Mouse (Mus musculus): ENCODE measurements around the gene S100a10. TPM values are rescaled to one million over a fixed set of nuclear protein-coding genes. Genes with fewer than 3 reads are reported as not detected.
A peak's percentile ranks its signal among the peaks of the same experiment; 100 is the strongest.

Gene S100a10
- polyA plus RNA-seq (2016; fragmentation: Nextera tagmentation; extraction: Ambion mirVana): 160 and 200 TPM in 2 replicates

DNA sequence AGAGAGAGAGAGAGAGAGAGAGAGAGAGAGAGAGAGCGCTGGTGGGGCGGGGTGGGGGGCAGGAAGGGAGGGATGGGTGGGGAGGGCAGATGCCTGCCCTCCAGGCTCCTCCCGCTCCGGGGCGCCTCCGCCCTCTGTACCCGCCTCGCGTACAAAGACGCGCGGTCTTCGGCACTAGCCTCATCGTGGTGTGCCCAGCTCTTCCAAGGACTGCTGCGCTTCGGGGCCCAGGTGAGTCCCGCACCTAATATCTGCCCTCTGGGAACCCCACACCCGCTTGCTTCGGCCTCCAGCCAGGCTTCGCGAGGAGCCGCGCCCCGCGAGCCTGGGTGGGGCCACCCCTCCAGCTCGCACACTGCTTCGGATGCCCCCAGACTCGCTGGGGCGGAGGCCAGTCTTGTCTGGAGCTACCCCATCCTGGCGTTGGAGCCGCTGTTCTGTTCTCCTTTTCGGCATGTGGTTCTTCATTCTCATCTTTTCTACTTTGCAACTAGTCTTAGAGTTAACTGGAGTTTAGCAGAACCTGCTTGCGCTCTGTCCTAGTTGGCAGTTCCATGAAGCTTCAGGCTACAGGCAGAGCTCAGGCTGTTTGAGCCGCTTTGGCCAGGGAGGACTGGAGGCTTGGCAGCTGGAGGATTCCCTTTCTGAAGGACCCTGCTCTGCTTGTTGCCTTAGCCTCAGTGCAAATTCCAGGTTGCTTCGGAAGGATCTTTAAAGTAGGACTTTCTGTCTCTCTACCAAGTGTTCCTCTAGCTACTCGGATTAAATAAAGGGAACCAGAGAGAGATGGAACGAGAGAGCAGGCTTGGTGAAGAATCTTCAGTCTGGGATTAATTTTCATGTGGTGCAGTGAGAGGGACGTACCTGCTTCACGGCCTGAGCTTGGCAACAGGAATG is at the start of gene S100a10:
Gene S100a10 (plus strand): TSS at position 100 of the 897 bp plus-strand sequence.
- DNase-seq (ENCODE audit: low spot score): peak; percentile 54
- H3K9me3 ChIP-seq: no peaks in the 10 kb centered on the region
- peak within 1 kb of the TSS; percentile 63 for H3K4me3 ChIP-seq
- WGBS: 3% methylated on average over 39 of the region's 39 CpGs
- H3K4me1 ChIP-seq (replicated peaks): peaks cover 20% of the 10 kb centered on the region
- peak within 1 kb of the TSS; percentile 87 for H3K27ac ChIP-seq
- H3K27me3 ChIP-seq (ENCODE audit: insufficient read depth, poor library complexity, severe bottlenecking): peaks cover 18% of the 10 kb centered on the region
- no peaks in the 10 kb centered on the region for H3K36me3 ChIP-seq

DNA sequence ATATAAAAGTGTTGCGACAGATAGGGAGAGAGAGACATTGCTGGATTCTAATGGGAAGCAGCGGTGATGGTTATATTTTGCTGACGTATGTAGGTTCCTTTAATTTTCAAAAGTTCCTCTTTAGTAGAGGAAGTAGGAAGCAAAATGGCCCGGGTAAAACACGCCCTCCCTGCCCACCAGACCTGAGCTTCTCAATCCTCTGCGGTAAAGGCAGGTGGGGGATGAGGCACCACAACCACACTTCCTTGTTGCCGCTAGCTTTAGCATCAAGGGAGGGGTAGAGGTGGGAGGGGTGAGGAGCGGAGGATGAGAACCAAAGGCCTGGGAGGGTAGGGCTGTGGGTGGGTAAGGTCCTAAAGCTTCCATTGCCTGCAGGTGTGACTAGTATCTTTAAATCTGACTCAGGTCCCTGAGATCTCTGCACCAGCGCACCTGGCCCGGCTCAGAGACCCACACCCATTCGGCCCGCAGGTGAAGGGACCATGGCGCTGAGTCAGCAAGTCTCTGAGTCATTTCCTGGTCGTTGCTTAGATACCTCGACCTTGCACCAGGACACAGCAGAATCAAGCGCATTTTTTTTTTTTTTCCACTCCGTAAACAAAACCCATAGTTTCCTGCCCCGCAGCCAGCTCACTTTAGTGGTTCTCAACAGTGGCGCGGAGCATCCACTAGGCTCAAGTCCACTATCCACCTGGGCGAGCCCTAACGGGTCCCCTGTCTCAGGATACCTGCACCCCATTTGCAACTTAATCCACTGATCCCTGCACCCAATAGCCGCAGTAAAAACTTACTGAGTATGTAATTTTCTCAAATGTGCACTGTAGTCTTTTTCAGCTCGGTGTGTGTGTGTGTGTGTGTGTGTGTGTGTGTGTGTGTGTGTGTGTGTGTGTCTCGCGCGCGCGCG is 48.7 kb upstream of the S100a10 start:
- 42% methylated on average over 30 of the region's 30 CpGs for WGBS
- DNase-seq (ENCODE audit: low spot score): no peak
- Histone ChIP-seq H3K27me3 (ENCODE audit: insufficient read depth, poor library complexity, severe bottlenecking) (no peaks in the 10 kb centered on the region), H3K27ac (no peak overlapping the region), H3K4me3 (no peak overlapping the region), H3K4me1 (replicated peaks) (0 out of 2 replicates have a peak, but pooled peaks cover 2% of the 10 kb centered on the region), H3K36me3 (no peaks in the 10 kb centered on the region), H3K9me3 (no peaks in the 10 kb centered on the region)

DNA sequence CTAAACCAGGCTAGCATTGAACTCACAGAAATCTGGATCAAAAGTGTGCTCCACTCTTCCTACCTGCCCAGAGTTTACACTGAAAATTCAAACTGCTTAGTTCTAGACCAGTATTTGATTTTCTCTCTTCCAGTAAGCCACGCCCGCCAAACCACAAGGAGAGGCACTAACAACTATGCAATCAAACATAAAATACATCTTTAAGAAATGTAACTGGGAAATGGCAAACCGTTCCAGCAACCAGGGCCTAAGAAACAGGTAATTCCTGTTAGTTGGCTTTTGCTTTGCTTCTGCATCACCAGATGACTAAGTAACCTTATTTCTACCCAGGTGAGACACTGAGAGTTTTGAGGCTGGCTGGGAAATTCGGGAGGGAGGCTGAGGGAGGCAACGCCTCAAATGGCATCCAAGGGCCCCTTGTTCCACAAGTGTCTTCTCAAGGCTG is 48.0 kb upstream of the S100a10 start:
- Histone ChIP-seq H3K4me3 (no peak overlapping the region), H3K27ac (no peak overlapping the region), H3K9me3 (no peaks in the 10 kb centered on the region), H3K4me1 (replicated peaks) (0 out of 2 replicates have a peak, but pooled peaks cover 2% of the 10 kb centered on the region), H3K36me3 (no peaks in the 10 kb centered on the region), H3K27me3 (ENCODE audit: insufficient read depth, poor library complexity, severe bottlenecking) (no peaks in the 10 kb centered on the region)
- 69% methylated on average over 5 of the region's 5 CpGs for WGBS
- DNase-seq (ENCODE audit: low spot score): no peak

- H3K27me3 ChIP-seq (ENCODE audit: insufficient read depth, poor library complexity, severe bottlenecking): no peaks in the 10 kb centered on the region
- no peaks in the 10 kb centered on the region for H3K9me3 ChIP-seq
- H3K4me1 ChIP-seq (replicated peaks): 0 out of 2 replicates have a peak, but pooled peaks cover 2% of the 10 kb centered on the region
- no peaks in the 10 kb centered on the region for H3K36me3 ChIP-seq
- DNase-seq (ENCODE audit: low spot score): no peak
- no peak overlapping the region for H3K4me3 ChIP-seq
- no peak overlapping the region for H3K27ac ChIP-seq
- 88% methylated on average over 1 of the region's 1 CpGs for WGBS
These were observed 45.6 kb upstream of the S100a10 start for GRCm38 (mm10) chr3:93509301-93509700.

DNA sequence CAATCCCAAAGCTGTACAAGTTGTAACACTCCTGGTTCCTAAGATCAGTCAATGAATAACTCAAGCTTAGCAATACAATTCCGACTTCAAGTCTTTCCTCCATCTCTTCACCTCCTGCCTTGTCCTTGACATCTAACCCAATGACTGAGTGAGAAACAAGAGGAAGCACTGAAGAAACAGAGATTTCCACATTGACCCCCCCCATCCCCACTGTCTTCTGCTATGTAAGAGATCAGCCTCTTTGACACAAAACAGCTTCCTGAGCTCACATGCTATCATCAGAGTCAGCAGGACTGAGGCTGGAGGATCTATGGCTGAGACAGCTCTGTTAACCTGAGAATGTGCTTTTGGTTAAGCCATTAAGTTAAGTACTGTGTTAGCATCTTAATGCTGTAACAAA is 43.8 kb upstream of the S100a10 start:
- H3K27ac ChIP-seq: no peak overlapping the region
- no peaks in the 10 kb centered on the region for H3K9me3 ChIP-seq
- 74% methylated on average over 1 of the region's 1 CpGs for WGBS
- H3K4me1 ChIP-seq (replicated peaks): 0 out of 2 replicates have a peak, but pooled peaks cover 2% of the 10 kb centered on the region
- H3K4me3 ChIP-seq: no peak overlapping the region
- H3K27me3 ChIP-seq (ENCODE audit: insufficient read depth, poor library complexity, severe bottlenecking): no peaks in the 10 kb centered on the region
- DNase-seq (ENCODE audit: low spot score): no peak
- no peaks in the 10 kb centered on the region for H3K36me3 ChIP-seq

DNA sequence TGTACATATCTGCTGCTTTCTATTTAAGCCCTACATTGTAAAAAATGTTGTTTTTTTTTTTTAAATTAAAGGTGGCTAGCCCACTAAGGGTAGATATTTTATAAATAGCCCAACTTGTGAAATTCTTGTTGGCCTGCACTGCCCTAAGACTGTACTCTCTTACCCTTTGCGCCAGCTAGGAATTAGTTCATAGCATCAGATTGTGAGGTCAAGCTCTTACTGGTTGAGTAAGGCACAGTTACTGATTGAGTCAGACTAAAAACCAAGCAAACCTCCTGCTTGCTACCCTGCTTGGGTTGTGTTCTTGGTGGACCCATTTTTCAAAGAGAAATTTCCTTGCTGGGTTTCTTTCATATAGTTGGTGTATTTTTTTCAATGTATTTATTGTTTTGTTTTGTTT is 43.1 kb upstream of the S100a10 start:
- Histone ChIP-seq H3K4me3 (no peak overlapping the region), H3K27ac (no peak overlapping the region), H3K4me1 (replicated peaks) (no peaks in the 10 kb centered on the region), H3K9me3 (no peaks in the 10 kb centered on the region), H3K36me3 (no peaks in the 10 kb centered on the region), H3K27me3 (ENCODE audit: insufficient read depth, poor library complexity, severe bottlenecking) (no peaks in the 10 kb centered on the region)
- no peak for DNase-seq (ENCODE audit: low spot score)
- WGBS: 94% methylated on average over 1 of the region's 1 CpGs

DNA sequence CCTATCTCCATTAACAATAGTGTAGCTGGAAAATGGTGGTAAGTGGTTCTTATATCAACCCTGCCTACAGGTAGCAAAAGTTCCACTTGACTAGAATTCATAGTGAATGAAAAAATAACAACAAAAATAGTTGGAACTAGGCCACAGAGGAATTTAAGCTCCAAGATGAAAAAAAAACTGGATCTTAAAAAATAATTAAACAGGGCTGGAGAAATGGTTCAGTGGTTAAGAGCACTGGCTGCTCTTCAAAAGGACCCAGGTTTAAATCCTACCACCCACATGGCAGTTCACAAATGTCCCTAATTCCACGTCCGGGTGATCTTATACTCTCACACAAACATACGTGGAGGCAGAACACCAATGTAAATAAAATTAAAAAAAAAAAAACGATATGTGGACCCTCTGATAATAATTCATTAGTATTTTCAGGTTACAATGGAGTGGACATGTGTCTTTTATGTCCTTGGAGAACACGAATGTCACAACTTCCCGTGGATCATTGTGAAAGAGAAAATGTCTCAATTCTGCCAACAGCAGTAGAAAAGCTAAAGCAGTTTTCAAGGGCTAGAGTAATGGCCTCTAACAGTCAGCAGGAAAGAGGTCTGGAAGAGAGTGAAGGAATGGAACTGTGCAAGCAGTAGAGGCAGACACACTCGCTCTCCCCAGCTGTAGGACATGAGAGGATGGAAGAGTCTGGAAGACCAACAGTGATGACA is 42.3 kb upstream of the S100a10 start:
- WGBS: 85% methylated on average over 7 of the region's 7 CpGs

GRCm38 (mm10) chr3:93514628-93515027 is 40.3 kb upstream of the S100a10 start:
- no peaks in the 10 kb centered on the region for H3K4me1 ChIP-seq (replicated peaks)
- no peak for DNase-seq (ENCODE audit: low spot score)
- no peaks in the 10 kb centered on the region for H3K9me3 ChIP-seq
- no peak overlapping the region for H3K4me3 ChIP-seq
- H3K27ac ChIP-seq: no peak overlapping the region
- H3K27me3 ChIP-seq (ENCODE audit: insufficient read depth, poor library complexity, severe bottlenecking): no peaks in the 10 kb centered on the region
- 94% methylated on average over 3 of the region's 3 CpGs for WGBS
- H3K36me3 ChIP-seq: no peaks in the 10 kb centered on the region

More for the DNA sequence above, 42.3 kb upstream of the S100a10 start:
- H3K27ac ChIP-seq: no peak overlapping the region
- DNase-seq (ENCODE audit: low spot score): no peak
- H3K27me3 ChIP-seq (ENCODE audit: insufficient read depth, poor library complexity, severe bottlenecking): no peaks in the 10 kb centered on the region
- no peaks in the 10 kb centered on the region for H3K4me1 ChIP-seq (replicated peaks)
- H3K9me3 ChIP-seq: no peaks in the 10 kb centered on the region
- no peak overlapping the region for H3K4me3 ChIP-seq
- no peaks in the 10 kb centered on the region for H3K36me3 ChIP-seq

DNA sequence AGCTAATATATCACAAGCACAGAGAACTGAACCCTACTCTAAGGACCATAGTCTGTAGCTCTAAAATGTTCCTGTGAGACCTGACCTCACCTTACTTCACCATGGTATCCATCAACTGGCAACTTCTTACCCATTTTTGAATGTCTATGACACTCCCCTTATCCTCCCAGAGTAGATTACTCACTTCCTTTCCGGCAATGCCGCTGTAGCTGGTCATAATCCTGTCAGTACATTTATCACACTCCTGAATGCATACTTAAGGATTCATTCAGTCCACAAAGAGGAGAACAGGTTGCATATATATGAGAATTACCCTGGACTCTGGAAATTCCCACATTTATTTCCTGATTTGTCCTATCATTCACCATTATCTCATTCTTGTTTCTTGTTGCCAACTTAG is 37.5 kb upstream of the S100a10 start:
- Histone ChIP-seq H3K36me3 (no peaks in the 10 kb centered on the region), H3K9me3 (no peaks in the 10 kb centered on the region), H3K27ac (no peak overlapping the region), H3K27me3 (ENCODE audit: insufficient read depth, poor library complexity, severe bottlenecking) (peaks cover 7% of the 10 kb centered on the region; the same call in 1 of the 2 replicates), H3K4me1 (replicated peaks) (peaks cover 6% of the 10 kb centered on the region; the same call in 1 of the 2 replicates), H3K4me3 (no peak overlapping the region)
- WGBS: 93% methylated on average over 2 of the region's 2 CpGs
- DNase-seq (ENCODE audit: low spot score): no peak

GRCm38 (mm10) chr3:93519856-93520329 is 35.0 kb upstream of the S100a10 start:
- H3K27ac ChIP-seq: peak overlapping the region; percentile 83; the same call in 1 of the 2 replicates

GRCm38 (mm10) chr3:93520330-93521193 is 34.3 kb upstream of the S100a10 start, which contains the start of gene S100a11:
Gene S100a11 (plus strand): TSS chr3:93520488.
- Histone ChIP-seq H3K27me3 (ENCODE audit: insufficient read depth, poor library complexity, severe bottlenecking) (peaks cover 7% of the 10 kb centered on the region; the same call in 1 of the 2 replicates), H3K9me3 (no peaks in the 10 kb centered on the region), H3K36me3 (no peaks in the 10 kb centered on the region), H3K27ac (peak within 1 kb of the TSS; percentile 83), H3K4me1 (replicated peaks) (peaks cover 6% of the 10 kb centered on the region; the same call in 1 of the 2 replicates), H3K4me3 (peak within 1 kb of the TSS; percentile 62)
- WGBS: under 1% methylated on average over 38 of the region's 38 CpGs
- peak; percentile 73 for DNase-seq (ENCODE audit: low spot score)

More at GRCm38 (mm10) chr3:93519856-93520329, 35.0 kb upstream of the S100a10 start:
- Histone ChIP-seq H3K4me3 (peak overlapping the region; percentile 62), H3K9me3 (no peaks in the 10 kb centered on the region), H3K4me1 (replicated peaks) (peaks cover 6% of the 10 kb centered on the region; the same call in 1 of the 2 replicates), H3K27me3 (ENCODE audit: insufficient read depth, poor library complexity, severe bottlenecking) (peaks cover 7% of the 10 kb centered on the region; the same call in 1 of the 2 replicates), H3K36me3 (no peaks in the 10 kb centered on the region)
- 55% methylated on average over 5 of the region's 5 CpGs for WGBS
- DNase-seq (ENCODE audit: low spot score): no peak
